Mouse (Mus musculus) right cerebral cortex, postnatal 36 days (tissue): ENCODE measurements around the gene Cgnl1.
"Not testable (repeated sequence)": the region's sequence is repeated elsewhere in the genome, so short reads cannot be mapped to it uniquely, and the experiment has no call there.

Experiments
- DNase-seq, 2 experiments: peaks; one replicate each; pipeline ENCODE4 v3.0.0; 2022; ENCODE audit warnings: low spot score in 2 of 2, mixed read lengths in 1 of 2

Cgnl1 gene

DNA sequence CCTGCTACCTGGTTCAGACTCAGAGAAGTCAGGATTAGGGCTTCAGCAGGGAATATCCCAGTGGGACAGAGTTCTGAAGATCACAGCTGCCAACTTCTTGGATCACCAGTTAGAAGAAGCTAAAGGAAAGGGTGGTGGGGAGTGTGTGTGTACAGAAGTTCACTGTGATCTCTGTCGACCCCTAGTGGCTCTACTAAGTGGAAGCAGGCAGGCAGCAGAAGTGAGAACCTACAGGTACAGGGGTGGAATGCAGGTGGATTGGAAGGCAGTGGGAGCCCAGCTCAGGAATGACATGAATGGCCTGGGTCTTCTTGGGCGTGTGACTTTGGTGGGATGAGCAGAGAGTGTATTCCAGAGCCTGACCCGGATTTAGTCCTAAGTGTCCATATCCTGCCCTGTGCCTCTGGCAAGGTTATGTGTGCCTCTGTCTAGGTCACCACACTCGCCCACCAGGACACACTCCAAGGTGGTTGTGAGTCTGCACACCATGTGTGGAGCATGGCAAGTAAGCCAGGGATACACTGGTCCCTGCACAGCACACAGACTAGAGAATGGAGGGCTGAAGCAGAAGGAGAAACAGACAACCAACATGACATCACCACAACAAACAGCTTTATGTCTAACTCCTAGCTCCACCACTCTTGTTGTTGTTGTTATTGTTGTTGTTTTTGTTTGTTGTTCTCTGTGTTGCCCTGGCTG is 147.4 kb downstream of the Cgnl1 start:
- no peak for DNase-seq

DNA sequence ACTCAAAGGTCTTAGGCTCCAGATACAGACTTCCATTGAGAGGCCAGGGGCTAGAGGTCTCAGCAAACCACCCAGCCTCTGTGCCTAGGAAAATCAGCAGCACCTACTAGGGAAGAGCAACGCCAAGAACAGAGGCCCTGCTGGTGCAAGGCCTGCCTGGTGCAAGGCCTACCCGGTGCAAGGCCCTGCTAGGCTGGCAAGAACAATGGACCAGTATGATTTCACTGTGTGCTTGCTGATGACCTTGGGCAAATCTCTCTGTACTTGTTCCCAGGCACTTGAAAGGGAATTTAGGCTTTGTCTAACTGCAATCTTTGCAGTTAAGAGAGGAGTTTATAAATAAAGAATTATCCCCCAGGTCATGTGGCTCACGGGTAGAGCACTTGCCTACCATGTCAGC is 148.8 kb downstream of the Cgnl1 start:
- no peak for DNase-seq

DNA sequence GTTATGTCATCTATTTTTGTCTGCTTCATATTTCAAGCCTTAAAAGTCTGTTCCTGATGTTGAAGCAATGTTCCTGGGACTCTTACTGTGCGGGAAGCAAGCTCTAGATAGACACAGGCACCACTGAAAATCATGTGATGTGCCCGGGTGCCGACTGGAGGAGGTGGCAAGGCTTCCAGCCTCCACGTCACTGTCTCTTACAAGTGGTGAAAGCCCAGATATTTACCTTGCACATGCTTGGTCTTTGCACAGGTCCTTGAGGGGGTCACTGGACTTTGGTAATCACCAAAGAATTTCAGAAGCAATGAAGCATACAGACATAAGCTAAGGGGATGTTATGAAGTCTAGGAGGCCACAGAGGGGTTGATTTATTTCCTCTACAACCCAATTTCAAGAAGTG is 149.4 kb downstream of the Cgnl1 start:
- no peak for DNase-seq

DNA sequence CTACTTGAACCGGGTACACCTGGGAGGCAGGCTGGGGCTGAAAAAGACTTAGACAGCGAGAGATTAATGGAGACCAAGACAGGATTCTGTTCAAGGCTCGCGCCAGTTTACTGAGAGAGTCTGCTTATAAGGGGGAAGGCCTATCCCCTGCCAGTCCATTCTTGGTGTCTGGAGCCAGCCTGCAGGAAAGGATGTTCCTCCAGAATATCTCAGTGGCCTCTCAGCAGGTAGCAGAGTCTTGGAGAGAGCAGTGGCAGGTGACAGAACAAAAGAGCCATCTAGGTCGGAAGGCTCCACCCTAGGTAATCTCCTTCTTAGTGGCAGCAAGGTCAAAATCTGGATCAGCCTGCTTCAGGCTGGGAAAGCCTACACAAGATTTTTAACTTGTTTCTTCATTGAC is 151.3 kb downstream of the Cgnl1 start:
- DNase-seq = not testable (repeated sequence)

DNA sequence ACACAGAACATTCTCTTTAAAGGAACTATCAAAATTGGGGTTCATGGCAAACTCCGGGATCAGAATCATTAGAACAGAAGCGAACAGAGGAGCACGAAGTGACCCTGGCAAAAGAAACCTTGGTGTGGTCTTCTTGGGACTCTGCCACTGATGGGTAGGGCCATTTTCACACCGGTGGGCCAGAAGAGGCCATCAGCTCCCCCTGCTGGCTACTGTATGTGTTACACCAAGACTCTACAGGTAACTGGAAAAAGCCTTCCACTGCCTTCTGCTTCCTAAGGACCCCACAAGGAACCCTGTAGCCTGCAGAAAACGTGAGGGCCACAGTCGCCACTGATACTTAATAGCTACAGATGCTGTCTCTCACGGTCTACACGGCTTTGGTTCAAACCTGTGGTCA is 154.0 kb downstream of the Cgnl1 start:
- no peak for DNase-seq

DNA sequence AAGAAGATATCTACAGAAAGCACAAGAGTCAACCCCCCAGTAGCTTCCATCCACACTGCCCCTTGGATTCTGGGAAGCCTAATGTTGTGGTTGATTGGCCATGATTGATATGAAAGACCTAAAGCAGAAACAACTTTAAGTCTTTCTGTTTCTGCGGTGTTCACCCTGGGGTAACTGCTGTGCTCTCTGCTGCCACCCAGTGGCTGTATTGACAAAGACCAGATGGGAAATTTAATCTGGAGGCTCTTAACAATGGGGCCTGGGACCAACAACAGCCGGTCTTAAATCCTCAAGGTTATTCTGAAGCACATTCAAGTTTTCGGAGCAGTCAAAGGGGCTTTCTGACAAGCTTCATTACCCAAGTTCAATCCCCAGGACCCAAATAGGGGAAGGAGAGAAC is 155.2 kb downstream of the Cgnl1 start:
- peak; percentile 15 to 22 for DNase-seq

DNA sequence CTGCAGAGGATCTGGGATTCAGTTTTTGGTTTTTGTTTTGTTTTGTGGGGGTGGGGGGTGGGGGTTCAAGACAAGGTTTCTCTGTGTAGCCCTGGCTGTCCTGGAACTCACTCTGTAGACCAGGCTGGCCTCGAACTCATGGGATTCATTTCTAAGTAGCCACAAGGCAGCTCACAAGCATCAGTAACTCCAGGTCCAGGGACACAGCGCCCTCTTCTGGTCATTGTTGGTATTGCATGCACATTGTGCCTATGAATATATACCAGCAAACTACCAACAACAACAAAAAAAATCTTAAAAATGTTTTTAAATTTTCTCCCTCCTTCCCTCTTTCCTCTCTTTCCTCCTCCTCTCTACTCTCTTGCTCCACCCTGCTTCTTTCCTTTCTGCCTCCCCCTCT is 156.8 kb downstream of the Cgnl1 start:
- DNase-seq = no peak

DNA sequence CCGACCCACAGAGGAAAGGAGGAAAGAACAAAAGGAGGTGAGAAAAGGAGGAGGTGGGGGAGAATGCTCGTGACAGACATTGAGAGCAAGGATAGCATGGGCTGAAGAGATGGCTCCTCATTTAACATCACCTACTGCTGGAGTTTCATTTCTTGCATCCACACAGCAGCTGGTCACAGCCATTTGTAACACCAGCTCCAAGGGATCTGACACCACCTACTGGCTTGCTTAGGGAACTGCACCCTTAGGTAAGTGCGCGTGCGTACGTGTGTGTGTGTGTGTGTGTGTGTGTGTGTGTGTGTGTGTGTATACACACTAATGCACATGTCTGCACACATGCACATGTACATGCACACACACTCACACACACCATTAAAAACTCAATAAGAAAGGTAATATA is 158.4 kb downstream of the Cgnl1 start:
- no peak for DNase-seq

DNA sequence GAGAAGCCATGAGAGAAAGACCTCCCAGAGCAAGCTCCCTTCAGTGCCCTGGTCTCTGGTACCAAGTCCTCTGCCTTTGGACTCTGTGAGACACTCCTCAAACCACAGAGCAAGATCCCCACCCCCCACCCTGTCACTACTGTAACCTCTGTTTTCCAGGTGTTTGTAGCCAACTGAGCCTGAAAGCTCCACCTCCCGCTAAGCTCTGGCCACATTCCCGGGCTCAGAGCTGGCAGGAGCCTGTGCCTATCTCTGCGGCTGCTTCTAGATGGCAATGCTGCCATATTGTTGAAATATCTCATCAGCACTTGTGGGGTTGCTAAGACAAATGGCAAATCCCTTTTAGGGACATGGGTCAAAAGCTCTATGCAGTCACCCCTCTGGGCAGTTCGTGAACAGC is 159.5 kb downstream of the Cgnl1 start:
- DNase-seq = no peak

DNA sequence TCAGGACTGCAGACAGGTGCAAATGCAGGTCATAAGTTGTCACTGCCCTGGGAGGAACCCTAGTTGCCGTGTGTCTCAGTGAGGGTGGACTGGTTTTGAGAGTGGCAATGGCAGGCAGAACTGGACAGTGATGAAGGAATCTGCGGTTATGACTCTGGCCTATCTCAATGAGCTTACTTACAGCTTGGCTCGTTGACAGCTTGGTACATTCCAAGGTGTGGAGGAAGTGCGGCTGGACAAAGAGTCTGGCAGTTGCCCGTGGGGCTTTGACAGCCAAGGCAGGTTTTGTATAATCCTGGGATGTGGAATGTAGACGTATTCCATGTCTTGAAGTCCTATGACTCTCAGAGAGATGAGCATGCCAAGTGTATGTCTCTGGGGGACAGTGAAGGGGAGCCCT is 162.4 kb downstream of the Cgnl1 start:
- no peak for DNase-seq

DNA sequence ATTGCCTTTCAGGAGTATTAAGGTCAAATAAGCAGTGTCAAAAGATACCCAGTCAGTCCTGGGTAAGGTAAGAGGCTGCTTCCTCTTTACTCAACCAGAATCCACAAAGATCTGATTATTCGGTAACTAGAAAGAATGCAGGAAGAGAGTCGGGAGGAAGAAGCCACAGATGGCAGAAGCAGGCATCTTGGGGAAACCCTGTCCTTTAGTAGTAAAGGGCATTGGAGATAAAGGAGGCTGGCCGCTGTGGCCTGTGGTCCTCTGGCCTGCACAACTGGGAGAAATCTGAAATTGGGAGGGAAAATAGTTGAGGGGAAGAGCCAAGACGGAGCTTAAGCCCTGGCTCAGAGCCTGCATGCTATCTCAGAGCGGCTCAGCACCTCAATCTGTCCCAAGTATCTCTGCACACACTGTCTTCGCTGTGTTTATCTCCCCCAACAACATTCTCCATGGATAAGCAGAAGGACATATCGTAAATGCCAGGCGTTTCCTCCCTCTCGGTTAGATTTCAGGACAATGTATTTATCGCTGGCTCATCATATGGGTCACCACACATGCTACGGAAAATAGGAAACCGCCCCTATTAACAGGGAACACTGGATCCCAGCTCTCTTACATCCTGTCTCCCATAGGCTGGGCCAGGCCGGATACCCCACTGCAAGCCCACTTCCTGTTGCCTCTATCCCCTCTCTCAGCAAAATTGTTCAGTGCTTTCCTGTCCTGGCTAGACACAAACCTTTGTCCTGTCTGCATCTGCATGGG is 164.9 kb downstream of the Cgnl1 start:
- no peak for DNase-seq

DNA sequence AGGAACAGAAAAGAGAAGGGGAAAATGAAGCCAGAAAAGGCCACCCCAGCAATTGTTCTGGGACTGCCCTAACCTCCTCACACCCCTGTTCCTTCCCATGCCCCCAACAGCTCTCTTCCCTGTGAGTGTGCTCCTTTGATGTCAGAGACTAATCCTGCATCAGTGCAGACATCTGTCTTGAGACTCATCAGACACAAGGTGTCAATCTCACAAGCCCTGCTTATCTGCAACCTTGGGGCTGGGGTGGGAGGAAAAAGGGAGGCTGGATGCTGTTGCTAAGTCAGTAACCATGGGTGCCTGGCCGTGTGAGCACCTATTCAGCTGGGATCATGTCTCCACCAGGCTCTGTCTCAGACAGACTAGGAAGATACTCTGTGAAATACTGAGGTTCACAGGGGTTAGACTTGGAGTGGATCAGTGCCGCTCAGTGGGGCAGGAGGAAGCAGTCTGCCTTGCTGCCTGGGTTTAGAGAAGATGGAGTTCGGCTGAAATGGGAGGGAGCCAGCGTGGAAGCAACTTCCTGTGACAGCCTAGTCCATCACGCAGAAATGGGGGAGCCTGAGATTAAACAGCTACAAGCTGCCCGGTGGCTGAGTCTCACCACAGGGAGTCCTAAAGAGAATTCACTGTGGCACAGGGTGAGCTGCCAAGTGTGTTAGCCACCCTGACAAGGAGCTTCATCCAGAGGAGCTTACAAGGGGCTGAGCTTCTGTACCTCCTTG is 166.3 kb downstream of the Cgnl1 start:
- DNase-seq = no peak

DNA sequence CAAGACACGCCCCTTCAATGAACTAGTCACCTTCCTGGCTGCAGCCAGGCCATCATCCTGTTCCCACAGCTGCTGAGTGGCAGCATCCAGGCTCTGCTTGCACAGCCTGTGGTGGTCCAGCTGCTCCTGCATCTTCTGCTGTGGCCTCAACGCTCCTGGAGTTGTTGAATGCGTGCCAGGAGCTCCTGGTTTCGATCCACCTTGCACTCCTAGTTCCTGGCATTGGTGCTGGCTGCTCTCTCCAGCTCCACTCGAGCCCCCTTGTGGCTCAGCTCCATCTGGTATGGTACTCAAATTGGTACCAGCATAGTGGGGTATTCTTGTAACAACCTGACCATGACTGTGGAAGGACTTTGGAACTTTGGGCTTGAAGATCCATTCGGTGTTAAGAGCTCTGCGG is 171.5 kb downstream of the Cgnl1 start:
- no peak for DNase-seq

DNA sequence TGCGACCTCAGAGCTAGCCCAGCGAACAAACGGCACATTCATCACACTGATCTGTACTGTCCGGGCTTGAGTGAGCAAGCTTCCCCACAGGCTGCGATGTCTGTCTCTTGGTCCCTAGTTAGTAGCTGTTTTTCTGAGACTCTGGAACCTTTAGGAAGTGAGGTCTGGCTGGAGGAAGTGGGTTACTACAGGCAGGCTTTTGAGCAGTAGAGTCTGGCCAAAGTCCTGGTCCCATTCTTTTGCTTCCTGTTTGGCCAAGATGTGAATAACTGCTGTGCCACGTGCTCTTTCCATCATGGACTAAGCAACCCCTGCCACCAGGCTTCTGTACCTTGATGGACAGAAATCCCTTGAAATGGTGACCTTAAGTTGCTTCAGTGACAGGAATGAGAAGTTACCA is 174.5 kb downstream of the Cgnl1 start:
- no peak for DNase-seq

DNA sequence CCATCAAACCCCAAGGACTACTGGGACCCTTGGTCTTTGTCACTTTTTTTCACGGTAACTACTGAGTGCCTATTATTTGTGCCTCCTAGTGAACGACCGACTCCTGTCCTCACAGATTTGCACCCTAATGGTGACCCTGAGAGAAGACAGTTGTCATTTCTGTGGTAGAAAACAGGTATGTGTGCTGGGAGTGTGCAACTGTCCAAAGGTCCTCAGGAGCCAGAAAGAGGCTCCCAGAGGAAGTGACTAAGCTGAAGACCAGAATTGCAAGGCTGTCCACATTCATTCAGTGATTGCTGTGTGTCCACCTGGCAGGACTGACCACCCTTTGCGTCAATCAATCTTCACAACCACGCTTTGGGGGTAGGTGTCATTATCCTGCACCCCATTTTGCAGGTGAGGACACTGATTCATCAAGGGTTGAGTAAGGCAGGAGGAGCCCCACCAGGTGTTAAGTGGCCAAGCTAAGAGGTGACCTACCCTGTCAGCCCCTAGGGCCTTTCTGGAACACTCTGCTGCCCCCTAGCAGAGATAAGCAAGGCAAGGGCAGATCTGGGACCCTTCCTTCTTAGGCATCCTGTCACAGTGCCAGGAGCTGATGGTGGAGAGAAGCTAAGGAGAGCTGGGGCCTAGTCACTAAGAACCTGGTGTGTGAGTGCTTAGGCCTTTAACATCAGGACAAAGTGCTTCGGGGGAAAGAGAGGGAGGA is 178.7 kb downstream of the Cgnl1 start:
- no peak for DNase-seq

DNA sequence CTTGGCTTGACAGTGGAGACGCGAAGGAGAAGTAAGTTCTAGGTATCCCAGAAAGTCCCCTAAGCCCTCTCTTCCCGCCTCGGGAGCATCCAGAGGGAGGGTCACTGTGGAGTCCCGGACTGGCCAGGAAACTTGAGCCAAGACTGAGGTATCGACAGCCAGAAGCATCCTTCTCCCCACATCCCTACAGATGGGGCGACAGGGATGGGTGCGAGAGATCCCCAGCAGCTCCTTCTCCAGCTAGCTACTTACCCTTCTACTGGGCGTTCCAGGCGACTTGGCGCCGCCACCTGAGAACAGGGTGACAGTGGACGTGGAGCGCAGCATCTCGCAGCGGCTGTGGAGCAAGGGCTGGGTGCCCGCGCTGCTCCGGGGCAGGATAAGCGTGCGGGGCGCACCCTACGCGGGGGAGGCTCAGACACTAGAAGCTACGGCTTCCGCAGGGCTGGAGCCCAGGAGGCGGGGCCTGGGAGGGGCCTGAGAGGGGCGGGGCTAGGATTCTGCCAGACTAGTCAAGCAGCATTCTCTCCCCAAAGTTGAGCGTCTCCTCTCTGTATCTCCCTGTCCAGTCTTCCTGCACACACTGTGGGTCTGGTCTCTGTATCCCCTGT is 179.4 kb downstream of the Cgnl1 start, which contains the start of gene Myzap:
Gene Myzap, minus strand, starts transcription at position 423 of the 611 bp plus-strand sequence.
- peak; percentile 30 to 59 for DNase-seq

DNA sequence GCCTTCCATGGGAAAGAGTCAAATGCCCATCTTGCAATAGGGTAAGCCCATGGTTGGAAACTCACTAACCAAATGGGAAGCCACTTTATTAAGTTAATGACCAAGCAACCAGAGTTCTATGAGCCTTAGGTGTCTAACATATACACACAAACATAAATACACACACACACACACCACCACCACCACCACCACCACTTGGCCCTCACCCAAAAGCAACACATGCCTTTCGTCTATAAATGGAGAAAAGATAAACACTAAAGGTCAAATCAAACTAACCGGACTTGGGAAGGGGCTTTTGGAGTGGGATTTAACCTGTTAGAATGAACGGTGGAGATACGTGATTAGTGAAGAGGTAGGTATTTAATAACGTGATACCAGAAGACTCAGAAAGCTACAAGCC is 180.3 kb downstream of the Cgnl1 start:
- DNase-seq = no peak

DNA sequence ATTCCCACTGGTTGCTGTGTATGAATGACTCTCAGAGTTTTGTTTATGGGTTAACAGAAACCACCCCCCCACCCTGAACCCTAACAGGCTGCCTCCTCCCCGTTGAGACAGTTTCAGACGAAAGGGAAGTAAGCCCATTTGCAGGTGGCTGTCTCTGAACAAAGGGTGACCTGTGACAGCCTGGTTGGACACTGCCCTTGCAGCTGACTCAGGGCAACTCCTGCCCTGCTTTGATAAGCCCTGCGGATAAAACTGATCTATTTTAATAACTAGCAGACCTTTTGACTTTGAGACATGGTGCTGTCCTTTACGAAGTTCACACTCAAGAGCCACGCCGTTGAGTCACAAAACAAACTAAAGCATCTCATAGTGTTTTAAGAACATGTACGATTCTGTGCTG is 181.6 kb downstream of the Cgnl1 start:
- DNase-seq = no peak

DNA sequence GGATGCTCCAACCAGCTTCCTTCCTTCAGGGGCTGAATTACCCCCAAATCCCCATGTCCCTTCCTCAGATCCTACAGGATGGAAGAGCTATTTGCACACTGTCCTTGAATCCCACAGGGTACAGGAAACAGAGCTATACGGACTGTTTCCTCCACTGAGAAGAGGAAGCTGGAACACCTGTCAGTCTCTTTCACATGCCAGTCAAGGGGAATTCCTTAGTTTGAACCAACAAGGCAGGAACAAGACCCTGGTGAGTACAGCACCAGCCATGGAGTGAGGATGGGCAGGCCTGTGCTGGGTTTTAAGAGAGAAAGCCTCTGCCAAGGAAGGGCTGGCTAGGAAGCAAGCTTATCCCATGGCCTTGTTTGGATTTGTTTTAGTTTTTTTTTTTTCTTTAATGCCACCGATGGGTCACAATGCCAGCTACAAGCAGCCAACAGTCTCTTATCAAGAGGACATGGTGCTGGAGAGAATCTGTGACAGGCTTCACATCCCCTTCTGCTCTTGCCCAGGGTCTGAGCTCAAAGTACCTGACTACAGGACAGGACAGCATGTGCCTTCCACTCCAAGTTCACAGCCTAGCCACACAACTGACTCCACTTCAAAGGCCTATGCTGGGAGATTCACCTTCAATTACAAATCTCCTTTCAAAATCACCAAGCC is 182.3 kb downstream of the Cgnl1 start:
- DNase-seq = no peak

DNA sequence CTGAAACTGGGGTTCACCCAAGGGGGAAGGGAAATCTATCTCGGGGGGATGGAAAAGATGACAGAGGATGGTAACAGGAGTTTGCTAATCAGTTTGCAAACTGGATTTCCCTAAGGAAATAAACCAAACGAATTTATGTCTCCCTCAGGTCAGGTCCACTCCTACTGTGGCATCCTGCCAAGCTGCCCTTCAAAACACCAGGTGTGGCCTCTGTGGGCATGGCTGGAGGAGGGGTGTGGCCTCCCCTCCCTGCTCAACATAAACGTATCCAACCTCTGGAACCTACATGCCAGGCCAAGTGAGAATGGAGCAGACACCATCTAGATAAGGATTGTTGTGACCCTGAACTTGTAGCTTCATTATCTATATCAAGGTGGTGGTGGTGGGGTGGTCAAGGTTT is 185.0 kb downstream of the Cgnl1 start:
- DNase-seq = no peak

DNA sequence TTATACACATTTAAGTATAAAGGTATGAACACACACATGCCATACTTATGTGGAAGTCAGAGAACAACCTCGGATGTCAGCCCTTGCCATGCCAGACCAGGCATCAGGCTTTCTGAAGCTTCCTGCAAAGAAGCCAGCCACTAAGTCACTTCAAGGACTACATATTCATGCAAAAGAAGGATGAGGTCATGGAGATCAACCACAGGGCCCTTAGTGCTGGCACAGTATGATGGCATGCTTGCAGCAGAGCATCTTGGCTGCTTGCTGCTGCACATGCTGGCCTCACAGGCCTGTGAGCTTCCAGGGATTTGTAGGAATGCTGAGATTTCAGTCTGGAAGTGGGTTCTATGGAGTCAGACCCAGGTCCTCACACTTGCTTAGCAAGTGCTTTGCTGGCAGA is 188.6 kb downstream of the Cgnl1 start:
- DNase-seq = no peak
